Mouse (Mus musculus): ENCODE measurements at regions not wholly inside any gene's neighbourhood (a gene's known extent, or its start where the extent isn't known, plus 50 kb on each side); places are given as distances from the start of the nearest gene placed in this dataset.
A peak's percentile ranks its signal among the peaks of the same experiment; 100 is the strongest.

DNA sequence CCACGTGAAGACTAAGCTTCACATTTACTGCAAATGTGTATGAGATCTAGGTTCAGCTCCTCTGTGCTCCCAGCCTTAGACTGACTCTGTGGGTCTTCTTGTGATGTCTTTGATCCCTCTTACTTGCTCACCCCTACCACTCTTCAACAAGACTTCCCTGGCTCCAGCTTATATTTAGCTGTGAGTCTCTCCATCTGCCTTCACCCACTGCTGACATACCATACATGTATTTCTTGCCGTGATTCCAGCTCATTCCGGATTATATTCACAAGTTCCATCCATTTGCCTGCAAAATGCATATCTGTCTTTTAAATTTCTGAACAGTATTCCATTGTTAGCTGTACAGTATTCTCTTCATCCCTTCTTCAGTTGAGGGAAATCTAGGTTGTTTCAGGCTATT is 756.9 kb upstream of the Dppa4 start:
- Histone ChIP-seq H3K4me1 (ENCODE audit: control insufficient read depth, insufficient read depth, low read length) (no peaks in the 10 kb centered on the region), H3K9me3 (ENCODE audit: control insufficient read depth, low read length) (no peaks in the 10 kb centered on the region), H3K9ac (replicated peaks; ENCODE audit: low read depth, low read length) (no peak overlapping the region), H3K27me3 (ENCODE audit: control insufficient read depth, insufficient read depth, low read length) (no peaks in the 10 kb centered on the region), H3K4me3 (ENCODE audit: low read depth, low read length) (no peak overlapping the region), H3K36me3 (ENCODE audit: control insufficient read depth, insufficient read depth, low read length) (no peaks in the 10 kb centered on the region), H3K4me2 (ENCODE audit: low read depth, low read length) (no peak overlapping the region), H3K27ac (ENCODE audit: low read depth, low read length) (no peak overlapping the region)
- 91% methylated on average over 3 of the region's 3 CpGs for WGBS
- no peak for ATAC-seq (ENCODE audit: low read depth)

GRCm38 (mm10) chr16:47536524-47536923 is 747.0 kb upstream of the Dppa4 start:
- H3K9ac ChIP-seq (replicated peaks; ENCODE audit: low read depth, low read length): no peak overlapping the region
- H3K27me3 ChIP-seq (ENCODE audit: control insufficient read depth, insufficient read depth, low read length): no peaks in the 10 kb centered on the region
- 45% methylated on average over 1 of the region's 1 CpGs for WGBS
- H3K9me3 ChIP-seq (ENCODE audit: control insufficient read depth, low read length): no peaks in the 10 kb centered on the region
- ATAC-seq (ENCODE audit: low read depth): peak; percentile 81
- no peak overlapping the region for H3K4me2 ChIP-seq (ENCODE audit: low read depth, low read length)
- H3K4me1 ChIP-seq (ENCODE audit: control insufficient read depth, insufficient read depth, low read length): no peaks in the 10 kb centered on the region
- no peaks in the 10 kb centered on the region for H3K36me3 ChIP-seq (ENCODE audit: control insufficient read depth, insufficient read depth, low read length)
- no peak overlapping the region for H3K4me3 ChIP-seq (ENCODE audit: low read depth, low read length)
- no peak overlapping the region for H3K27ac ChIP-seq (ENCODE audit: low read depth, low read length)

GRCm38 (mm10) chr16:47551101-47551500 is 732.4 kb upstream of the Dppa4 start:
- WGBS: 86% methylated on average over 3 of the region's 3 CpGs
- H3K27me3 ChIP-seq (ENCODE audit: control insufficient read depth, insufficient read depth, low read length): no peaks in the 10 kb centered on the region
- no peak overlapping the region for H3K9ac ChIP-seq (replicated peaks; ENCODE audit: low read depth, low read length)
- no peak overlapping the region for H3K4me3 ChIP-seq (ENCODE audit: low read depth, low read length)
- H3K36me3 ChIP-seq (ENCODE audit: control insufficient read depth, insufficient read depth, low read length): no peaks in the 10 kb centered on the region
- H3K4me2 ChIP-seq (ENCODE audit: low read depth, low read length): no peak overlapping the region
- H3K27ac ChIP-seq (ENCODE audit: low read depth, low read length): no peak overlapping the region
- H3K9me3 ChIP-seq (ENCODE audit: control insufficient read depth, low read length): no peaks in the 10 kb centered on the region
- ATAC-seq (ENCODE audit: low read depth): no peak
- no peaks in the 10 kb centered on the region for H3K4me1 ChIP-seq (ENCODE audit: control insufficient read depth, insufficient read depth, low read length)

DNA sequence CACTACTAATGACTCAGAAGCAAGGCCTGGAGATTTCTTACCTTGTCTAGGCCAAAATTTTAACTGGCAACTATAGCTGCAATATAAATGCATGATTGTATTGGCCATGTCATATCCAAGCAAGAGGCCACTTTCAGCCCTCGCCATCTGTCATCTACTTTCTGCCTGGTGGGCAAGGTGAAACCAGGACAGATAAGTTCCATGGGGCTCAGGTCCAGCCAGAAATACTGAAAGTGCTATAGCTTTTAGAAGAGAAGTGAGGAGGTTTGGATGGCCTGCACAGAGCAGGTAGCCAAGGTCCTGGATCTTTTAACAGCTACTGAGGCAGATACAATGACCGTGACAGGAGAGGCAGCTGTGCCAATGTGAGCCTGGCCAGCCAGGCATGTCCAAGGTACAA is 715.5 kb upstream of the Dppa4 start:
- 99% methylated on average over 2 of the region's 2 CpGs for WGBS
- Histone ChIP-seq H3K4me1 (ENCODE audit: control insufficient read depth, insufficient read depth, low read length) (no peaks in the 10 kb centered on the region), H3K9ac (replicated peaks; ENCODE audit: low read depth, low read length) (no peak overlapping the region)

DNA sequence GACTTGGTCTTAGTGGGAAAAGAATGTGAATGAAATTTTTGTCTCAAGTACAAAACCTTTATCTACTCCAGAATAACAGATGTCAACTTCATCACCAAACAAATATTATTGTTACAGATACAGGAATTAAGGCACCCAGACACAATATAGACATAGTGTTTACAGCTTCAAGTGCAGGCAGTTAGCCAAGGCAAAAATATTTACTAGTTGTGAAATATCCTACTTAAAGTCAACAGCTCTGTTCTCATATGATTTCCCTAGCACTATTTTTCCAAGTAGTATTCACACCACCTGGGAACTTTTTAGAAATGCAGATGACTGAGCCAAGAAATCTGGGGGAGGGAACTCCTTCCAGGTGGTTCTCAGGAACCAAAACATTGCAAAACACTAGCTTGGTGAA is 684.1 kb upstream of the Dppa4 start:
- ATAC-seq (ENCODE audit: low read depth): no peak
- Histone ChIP-seq H3K4me3 (ENCODE audit: low read depth, low read length) (no peak overlapping the region), H3K4me2 (ENCODE audit: low read depth, low read length) (no peak overlapping the region), H3K36me3 (ENCODE audit: control insufficient read depth, insufficient read depth, low read length) (no peaks in the 10 kb centered on the region), H3K27ac (ENCODE audit: low read depth, low read length) (no peak overlapping the region), H3K9me3 (ENCODE audit: control insufficient read depth, low read length) (0 out of 2 replicates have a peak, but pooled peaks cover 5% of the 10 kb centered on the region), H3K4me1 (ENCODE audit: control insufficient read depth, insufficient read depth, low read length) (no peaks in the 10 kb centered on the region), H3K9ac (replicated peaks; ENCODE audit: low read depth, low read length) (no peak overlapping the region), H3K27me3 (ENCODE audit: control insufficient read depth, insufficient read depth, low read length) (no peaks in the 10 kb centered on the region)

More for the DNA sequence above, 715.5 kb upstream of the Dppa4 start:
- Histone ChIP-seq H3K4me2 (ENCODE audit: low read depth, low read length) (no peak overlapping the region), H3K27ac (ENCODE audit: low read depth, low read length) (no peak overlapping the region), H3K4me3 (ENCODE audit: low read depth, low read length) (no peak overlapping the region), H3K36me3 (ENCODE audit: control insufficient read depth, insufficient read depth, low read length) (no peaks in the 10 kb centered on the region), H3K27me3 (ENCODE audit: control insufficient read depth, insufficient read depth, low read length) (no peaks in the 10 kb centered on the region), H3K9me3 (ENCODE audit: control insufficient read depth, low read length) (no peaks in the 10 kb centered on the region)
- ATAC-seq (ENCODE audit: low read depth): no peak
